Mouse (Mus musculus) cerebellum, adult 18-20 months (tissue): ENCODE measurements around the gene Dnajb14.
"Not testable (repeated sequence)": the region's sequence is repeated elsewhere in the genome, so short reads cannot be mapped to it uniquely, and the experiment has no call there.

Experiments used
- DNase-seq, 2 experiments: peaks; one replicate each; pipeline ENCODE4 v3.0.0; 2021

Gene Dnajb14

GRCm38 (mm10) chr3:137864124-137864987 lies 3.1 kb upstream of the Dnajb14 start, which contains the start of gene H2afz:
Gene H2afz, plus strand, starts transcription at chr3:137864487.
- peak; percentile 98 to 99 for DNase-seq

GRCm38 (mm10) chr3:137864988-137865982 lies 2.2 kb upstream of the Dnajb14 start:
- peak; percentile 92 to 93 for DNase-seq

- no peak for DNase-seq
Observed at GRCm38 (mm10) chr3:137867133-137867436, 390 bp upstream of the Dnajb14 start.

- DNase-seq: no peak
Observed at GRCm38 (mm10) chr3:137868094-137868913, 829 bp downstream of the Dnajb14 start.

- DNase-seq: no peak
Observed at GRCm38 (mm10) chr3:137869395-137869794, 1.9 kb downstream of the Dnajb14 start.

GRCm38 (mm10) chr3:137879313-137879712 lies 11.8 kb downstream of the Dnajb14 start:
- DNase-seq: no peak

- DNase-seq: no peak
Observed at GRCm38 (mm10) chr3:137880109-137880748, 12.8 kb downstream of the Dnajb14 start.

- DNase-seq: no peak
Observed at GRCm38 (mm10) chr3:137881093-137881492, 13.6 kb downstream of the Dnajb14 start.

GRCm38 (mm10) chr3:137887961-137888360 lies 20.5 kb downstream of the Dnajb14 start:
- DNase-seq: no peak

GRCm38 (mm10) chr3:137891089-137891488 lies 23.6 kb downstream of the Dnajb14 start:
- DNase-seq: no peak

- no peak for DNase-seq
Observed at GRCm38 (mm10) chr3:137892118-137892517, 24.6 kb downstream of the Dnajb14 start.

- no peak for DNase-seq
Observed at GRCm38 (mm10) chr3:137893789-137894188, 26.3 kb downstream of the Dnajb14 start.

- no peak for DNase-seq
Observed at GRCm38 (mm10) chr3:137895196-137895595, 27.7 kb downstream of the Dnajb14 start.

- DNase-seq: no peak
Observed at GRCm38 (mm10) chr3:137896386-137896785, 28.9 kb downstream of the Dnajb14 start.

- DNase-seq: no peak
Observed at GRCm38 (mm10) chr3:137896867-137897266, 29.4 kb downstream of the Dnajb14 start.

- no peak for DNase-seq
Observed at GRCm38 (mm10) chr3:137897685-137898084, 30.2 kb downstream of the Dnajb14 start.

- no peak for DNase-seq
Observed at GRCm38 (mm10) chr3:137900149-137900548, 32.7 kb downstream of the Dnajb14 start.

- DNase-seq: no peak
Observed at GRCm38 (mm10) chr3:137913093-137913492, 45.6 kb downstream of the Dnajb14 start.

- not testable (repeated sequence) for DNase-seq
Observed at GRCm38 (mm10) chr3:137914567-137914966, 47.1 kb downstream of the Dnajb14 start.

GRCm38 (mm10) chr3:137917694-137918171 lies 50.3 kb downstream of the Dnajb14 start:
- no peak for DNase-seq

GRCm38 (mm10) chr3:137918172-137918931 lies 50.9 kb downstream of the Dnajb14 start, which contains the start of gene Lamtor3:
Gene Lamtor3, plus strand, starts transcription at chr3:137918506.
- peak; percentile 84 to 85 for DNase-seq
